Mouse (Mus musculus): ENCODE results near the gene Slc9a9. TPM values are rescaled to one million over a fixed set of nuclear protein-coding genes. Genes with fewer than 3 reads are reported as not detected.

Slc9a9 gene
- total RNA-seq, 4 experiments from 2014 or later = 2.6 to 6.8 (median 3.4) TPM

GRCm38 (mm10) chr9:95161699-95162098, 492.0 kb downstream of the Slc9a9 start:
- DNase-seq = no peak

- DNase-seq = no peak
These were observed 496.5 kb downstream of the Slc9a9 start for GRCm38 (mm10) chr9:95166224-95166623.

DNA sequence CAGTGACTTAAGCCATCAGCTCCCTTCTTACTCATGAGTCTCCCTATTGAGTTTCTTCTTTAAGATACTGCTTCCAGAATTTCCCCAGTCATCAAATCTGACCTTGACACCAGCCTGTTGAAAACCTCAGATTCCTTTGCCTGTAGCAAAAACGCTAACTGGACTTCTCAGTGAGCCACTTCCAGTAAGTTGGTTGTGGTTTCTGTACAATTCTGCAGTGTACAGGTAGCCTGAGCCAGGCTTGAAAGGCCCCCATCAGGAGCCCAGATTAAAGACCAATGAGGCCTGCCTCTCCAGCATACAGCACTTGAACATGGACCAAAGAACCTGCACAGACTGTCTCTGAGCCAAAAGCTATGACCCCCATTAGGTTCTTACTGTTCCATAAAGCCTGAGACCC, 498.1 kb downstream of the Slc9a9 start:
- DNase-seq = no peak

DNA sequence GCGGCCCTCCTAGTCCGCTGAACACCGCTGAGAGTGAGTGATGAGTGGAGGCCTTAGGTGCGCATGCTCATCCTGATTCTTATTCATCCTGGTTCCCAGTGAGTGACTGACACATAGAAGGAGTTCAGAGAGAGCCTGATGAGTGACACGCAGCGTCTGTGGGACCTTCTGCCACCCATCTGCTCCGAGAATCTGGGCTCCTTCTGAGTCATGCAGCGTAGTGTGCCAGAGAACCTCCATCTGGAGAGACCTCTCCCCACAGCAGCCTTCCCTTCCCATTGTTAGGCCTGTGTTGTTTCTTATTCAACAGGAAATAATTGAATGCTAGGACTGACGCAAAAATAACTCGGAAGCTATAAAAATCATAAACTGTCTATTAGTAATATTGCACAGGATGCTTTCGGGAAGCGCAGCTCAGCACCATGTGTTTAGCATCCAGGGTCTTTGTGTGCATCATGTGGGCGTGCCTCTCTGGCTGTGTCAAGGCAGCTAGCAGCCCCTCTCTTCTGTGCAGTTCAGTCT, 498.8 kb downstream of the Slc9a9 start:
- no peak for DNase-seq

DNA sequence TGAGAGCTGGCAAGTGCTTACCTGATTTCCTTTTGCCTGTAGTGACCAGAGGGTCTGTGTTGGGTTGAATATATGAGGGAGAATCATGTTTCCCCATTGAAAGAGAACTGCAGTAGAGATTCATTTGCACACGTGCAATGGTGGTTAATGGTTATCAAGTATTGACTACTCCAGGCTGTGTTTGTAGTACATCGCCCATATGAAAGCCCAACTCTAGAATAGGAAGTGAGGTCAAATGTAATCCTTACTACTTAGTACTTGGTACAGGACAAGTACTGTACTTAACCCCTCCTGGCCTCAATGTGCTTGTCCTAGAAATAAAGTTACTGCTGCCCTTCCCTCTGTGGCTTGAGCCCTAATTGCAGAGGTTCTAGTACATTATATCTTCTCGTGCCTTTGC, 508.5 kb downstream of the Slc9a9 start:
- no peak for DNase-seq

GRCm38 (mm10) chr9:95180005-95180404, 510.3 kb downstream of the Slc9a9 start:
- no peak for DNase-seq

GRCm38 (mm10) chr9:95180569-95180968, 510.9 kb downstream of the Slc9a9 start:
- no peak for DNase-seq

- no peak for DNase-seq
These were observed 511.7 kb downstream of the Slc9a9 start for GRCm38 (mm10) chr9:95181241-95182043.

DNA sequence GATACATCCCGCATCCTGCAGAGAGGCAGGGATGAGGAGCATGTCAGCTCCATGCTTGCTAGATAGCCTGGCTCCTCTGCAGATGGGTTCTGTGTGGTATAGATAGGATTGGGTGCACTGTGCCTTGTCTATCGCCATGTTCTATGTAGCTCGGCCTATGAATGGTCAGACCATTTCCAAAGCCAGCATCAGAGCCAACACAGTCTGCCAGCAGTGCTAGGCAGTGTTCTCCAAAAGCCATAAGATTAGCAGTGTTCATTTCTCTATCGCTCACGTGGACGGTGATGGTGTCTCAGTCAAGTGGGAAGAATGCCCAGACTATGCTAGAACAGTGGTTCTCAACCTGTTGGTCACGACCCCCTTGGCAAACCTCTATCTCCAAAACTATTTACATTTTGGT, 512.6 kb downstream of the Slc9a9 start:
- DNase-seq = no peak

GRCm38 (mm10) chr9:95184453-95184852, 514.7 kb downstream of the Slc9a9 start:
- no peak for DNase-seq

- DNase-seq = no peak
These were observed 516.1 kb downstream of the Slc9a9 start for GRCm38 (mm10) chr9:95185840-95186239.

DNA sequence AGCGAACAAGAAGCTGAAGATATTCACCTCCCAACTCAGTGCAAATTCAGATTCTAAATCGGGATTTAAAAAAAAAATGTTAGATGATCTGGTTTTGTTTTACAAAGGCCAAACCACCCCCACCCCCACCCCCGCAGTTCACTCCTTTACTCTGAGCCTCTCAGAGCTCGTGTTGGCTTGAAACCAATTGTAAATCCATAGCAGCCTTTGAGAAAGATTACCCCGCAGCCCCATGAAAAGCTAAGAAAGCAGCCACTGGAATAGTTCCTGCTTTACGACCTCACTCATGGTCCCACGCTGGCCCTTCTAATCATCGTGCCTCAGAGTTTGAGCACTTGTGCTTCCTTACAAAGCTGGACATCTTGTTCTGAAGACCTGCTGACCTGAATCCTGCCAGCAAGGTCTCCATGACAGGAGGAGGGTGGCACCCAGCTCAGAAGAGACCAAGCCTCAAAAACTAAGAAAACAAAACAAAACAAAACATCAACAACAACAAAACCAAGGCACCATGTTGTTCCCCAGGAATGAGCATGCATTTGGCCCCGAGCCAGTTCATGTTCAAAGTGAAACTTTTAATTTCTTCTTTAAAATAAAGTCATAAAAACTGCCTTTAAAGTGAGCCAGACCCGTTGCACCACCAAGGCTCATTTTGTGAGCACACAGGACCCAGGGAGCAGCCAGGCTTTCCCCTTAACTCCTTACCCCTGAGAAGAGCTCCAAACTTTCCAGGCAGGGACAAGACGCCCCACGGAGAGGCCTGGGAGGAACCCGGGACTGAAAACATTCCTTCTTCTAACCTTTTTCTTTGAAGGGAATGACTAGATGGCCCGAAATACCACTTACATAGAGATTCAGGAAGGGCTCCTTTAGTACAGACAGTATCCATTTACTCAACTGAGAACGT, 516.9 kb downstream of the Slc9a9 start:
- DNase-seq = no peak

DNA sequence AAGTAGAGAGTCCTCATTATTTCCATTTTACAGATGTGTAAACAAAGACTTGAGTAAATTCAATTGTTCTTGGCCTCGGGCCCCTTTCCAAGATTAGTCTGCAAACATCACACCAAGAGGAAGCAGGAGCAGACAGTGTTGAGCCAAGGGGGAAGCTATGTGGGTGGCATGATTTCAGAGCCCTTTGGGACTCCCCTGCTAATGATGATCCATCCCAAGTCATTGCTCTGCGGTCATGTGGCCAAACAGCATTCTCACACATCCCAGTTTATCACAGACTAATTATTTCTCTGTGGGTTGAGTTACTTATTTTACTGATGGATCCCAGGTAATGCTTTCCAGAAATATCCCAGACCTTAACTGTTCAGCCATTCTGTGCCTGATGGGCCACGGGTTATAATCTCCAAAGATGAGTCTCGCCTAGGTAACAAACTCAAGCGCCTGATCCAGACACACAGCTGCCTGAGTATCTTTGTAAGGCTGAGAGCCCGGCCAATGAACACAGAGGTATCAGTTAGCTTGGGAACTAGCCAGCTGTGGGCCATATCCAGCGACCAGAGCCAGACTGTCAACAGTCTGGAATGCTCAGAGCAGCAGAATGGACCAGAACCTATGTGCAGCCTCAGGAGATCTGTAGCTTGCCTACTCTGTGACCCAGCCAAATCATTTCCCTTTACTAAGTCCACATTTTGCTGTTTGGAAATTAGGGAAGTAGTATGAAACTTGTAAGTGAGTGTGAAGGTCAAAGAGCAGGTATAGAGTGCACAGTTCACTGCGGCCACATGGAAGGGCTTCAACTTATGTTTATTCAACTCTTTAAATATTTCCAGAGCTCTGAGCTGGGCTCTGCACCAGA, 518.9 kb downstream of the Slc9a9 start:
- no peak for DNase-seq

DNA sequence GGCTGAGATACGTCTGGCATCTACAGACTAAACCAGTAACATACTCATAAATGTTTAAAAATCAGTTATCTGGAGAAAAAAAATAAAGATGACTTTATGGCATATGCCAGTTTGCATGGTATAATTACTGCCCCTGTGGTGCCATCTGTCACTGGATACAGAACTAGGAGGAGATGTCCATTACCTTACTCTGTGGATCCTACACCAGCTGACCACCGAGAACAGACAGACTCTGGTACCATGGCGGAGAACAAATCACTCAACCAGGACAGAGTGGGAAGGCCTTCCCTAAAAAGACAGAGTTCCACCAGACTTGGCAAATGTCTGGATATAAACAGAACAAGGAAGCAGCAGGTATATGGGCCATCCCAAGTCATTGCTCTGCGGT, 519.5 kb downstream of the Slc9a9 start:
- DNase-seq = no peak

DNA sequence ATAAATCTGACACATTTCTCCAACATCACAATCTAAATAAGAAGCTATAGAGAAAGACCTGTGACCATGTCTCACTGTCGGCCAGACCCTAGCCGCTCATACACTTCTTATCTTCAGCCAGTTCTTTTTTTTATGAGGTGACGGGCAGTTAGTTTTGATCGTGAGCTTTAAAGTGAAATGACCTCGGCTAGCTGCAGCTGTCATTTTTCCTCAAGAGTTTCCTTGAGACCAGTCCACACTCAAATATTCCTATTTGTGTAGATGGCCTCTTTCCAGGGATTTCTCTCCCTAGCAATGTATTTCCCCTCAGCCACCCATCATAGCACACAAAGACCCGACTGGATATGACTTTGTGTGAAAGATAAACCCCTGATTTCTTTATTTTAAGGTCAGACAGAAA, 521.7 kb downstream of the Slc9a9 start:
- DNase-seq = no peak

DNA sequence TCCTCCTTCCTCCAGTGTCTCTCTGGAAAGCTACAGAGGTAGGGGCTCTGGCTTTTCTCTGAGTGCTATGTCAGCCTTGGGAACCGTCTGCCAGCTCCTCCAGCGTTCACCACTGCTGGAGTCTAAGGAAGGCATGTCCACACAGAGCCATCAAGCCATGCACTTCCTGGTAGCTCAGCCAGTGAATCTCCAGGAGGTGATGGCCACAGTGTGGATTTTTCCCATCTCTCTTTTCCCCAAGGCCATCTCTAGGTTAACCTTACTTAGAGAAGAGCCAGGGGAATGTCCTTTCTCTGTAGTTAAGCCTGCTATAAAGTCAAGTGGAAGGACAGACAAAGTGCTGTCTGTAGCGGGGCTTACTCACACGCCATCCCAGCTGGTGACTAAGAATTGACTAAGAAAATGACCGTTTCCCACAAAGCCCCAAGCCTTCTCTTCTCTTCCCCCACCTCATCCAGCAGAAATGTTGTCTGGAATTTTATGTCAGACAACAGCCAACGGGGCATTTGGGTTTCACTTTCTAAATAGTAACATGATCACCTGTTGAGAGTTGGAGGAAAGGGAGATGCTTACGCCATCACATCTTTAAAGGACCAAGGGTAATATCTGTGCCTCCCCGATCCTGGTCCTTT, 523.3 kb downstream of the Slc9a9 start:
- DNase-seq = no peak

DNA sequence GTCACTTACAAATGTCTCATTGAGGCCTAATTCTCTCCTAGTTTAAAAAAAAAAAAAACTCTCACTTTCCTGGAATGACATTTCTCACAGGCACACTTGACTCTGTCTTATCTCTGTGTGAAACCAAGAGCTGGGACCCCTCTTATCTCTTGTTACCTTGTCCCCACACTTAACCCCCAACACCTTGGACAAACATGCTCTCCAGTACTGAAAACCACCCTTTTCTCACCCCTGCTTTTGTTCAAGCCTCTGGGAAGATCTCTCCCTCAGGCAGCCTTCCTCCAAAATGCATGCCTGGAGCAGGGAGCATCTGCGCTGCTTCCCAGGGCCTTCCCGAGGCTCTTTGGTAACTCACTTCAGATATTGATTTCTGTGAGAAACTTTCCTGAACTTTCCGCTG, 524.0 kb downstream of the Slc9a9 start:
- no peak for DNase-seq

GRCm38 (mm10) chr9:95194158-95194557, 524.4 kb downstream of the Slc9a9 start:
- DNase-seq = no peak

- no peak for DNase-seq
These were observed 538.0 kb downstream of the Slc9a9 start for GRCm38 (mm10) chr9:95207661-95208060.

- no peak for DNase-seq
These were observed 539.0 kb downstream of the Slc9a9 start for GRCm38 (mm10) chr9:95208681-95209080.

DNA sequence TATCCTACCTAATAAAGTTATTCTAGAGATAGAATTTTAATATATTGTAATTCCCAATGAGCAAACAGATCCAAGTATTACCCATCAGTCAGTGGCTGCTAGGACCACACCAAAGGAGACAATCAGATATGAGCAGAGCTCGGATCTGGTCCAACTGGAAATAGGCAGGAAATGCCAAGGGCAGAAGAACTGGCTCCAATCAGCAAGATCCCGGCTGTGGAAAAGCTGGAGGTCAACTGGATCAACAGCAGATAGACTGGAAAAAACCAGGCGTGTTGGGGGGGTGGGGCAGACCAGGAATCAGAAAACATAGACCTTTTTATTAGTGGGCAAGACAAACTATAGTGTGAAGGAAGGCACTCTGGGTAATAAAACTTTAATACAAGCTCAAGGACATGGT, 550.3 kb downstream of the Slc9a9 start:
- DNase-seq = peak; percentile 81

DNA sequence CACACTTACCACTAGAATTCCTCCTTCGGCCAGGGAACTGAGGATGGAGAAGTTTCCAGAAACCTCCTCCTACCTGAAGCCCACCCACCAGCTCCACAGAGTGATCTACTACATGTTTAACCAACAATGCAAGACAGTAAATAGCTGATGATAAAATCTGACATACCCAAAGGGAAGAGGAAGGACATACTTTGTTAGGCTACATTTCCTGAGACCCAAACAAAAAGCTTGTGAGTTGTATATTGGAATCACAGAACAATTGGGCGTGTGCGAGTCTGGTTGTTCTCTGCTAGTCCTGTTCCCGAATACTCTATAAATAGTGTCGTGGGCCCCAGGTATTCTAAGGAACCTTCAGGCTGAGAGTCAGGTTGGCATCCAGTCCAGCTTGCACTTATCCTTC, 551.6 kb downstream of the Slc9a9 start:
- no peak for DNase-seq
